Mouse (Mus musculus) stomach, postnatal 0 days (tissue): Measurements from ENCODE around the gene Tnfaip8l1.

Source experiments
- CTCF ChIP-seq: IDR thresholded peaks from 2 replicates; pipeline ENCODE4 v1.5.1; 2016; ENCODE audit warnings: antibody characterized with exemption, low read depth, mild to moderate bottlenecking, moderate library complexity
- EP300 ChIP-seq: optimal IDR thresholded peaks from 2 replicates; pipeline ENCODE3; 2016; ENCODE audit warnings: antibody characterized with exemption

GRCm38 (mm10) chr17:56119431-56119830, 42.8 kb upstream of the Tnfaip8l1 start:
- TF ChIP-seq CTCF (no peak), EP300 (no peak)
